Mouse (Mus musculus) gastrocnemius, adult 18-20 months (tissue): ENCODE results near the gene Rundc1. TPM values are rescaled to one million over a fixed set of nuclear protein-coding genes. Genes with fewer than 3 reads are reported as not detected.

Experiments
- microRNA-seq: library from miRNA; unstranded; fragments of <30 nt; microRNA quantifications from one replicate; pipeline ENCODE4 v1.2.0, GENCODE M21; 2021
- total RNA-seq, 2 experiments: library from RNA; stranded (reverse); gene quantifications; 2 replicates each; pipeline ENCODE4 v1.2.3; 2021

Rundc1 gene
- total RNA-seq, 2 experiments from 2014 or later = 7.5 to 7.7 TPM

Small RNA genes within 50 kb of the gene (microRNA-seq; reads per million reads assigned to microRNA genes)
- 8.5 reads per million, percentile 21 among the genes with 10 or more reads in this experiment for gene Mir6929

Other genes with a start within 250 kb of the Rundc1 start
- not detected for gene Ccr10, start 249.6 kb upstream of the Rundc1 start, total RNA-seq
- gene Ezh1, start 198.6 kb upstream of the Rundc1 start, total RNA-seq = 10 to 100 TPM; 25.3 to 26.3 TPM
- 10 to 100 TPM; 30.1 to 31.0 TPM for gene Ramp2, start 179.1 kb upstream of the Rundc1 start, total RNA-seq
- gene Vps25, start 171.4 kb upstream of the Rundc1 start, total RNA-seq = 10 to 100 TPM; 46.1 to 46.8 TPM
- under 1 TPM; 0.23 to 0.26 TPM for gene Wnk4, start 164.5 kb upstream of the Rundc1 start, total RNA-seq
- under 1 TPM; 0.31 to 0.37 TPM for gene Cntd1, start 146.1 kb upstream of the Rundc1 start, total RNA-seq
- gene Coa3, start 146.0 kb upstream of the Rundc1 start, total RNA-seq = 10 to 100 TPM; 71.2 to 81.6 TPM
- 10 to 100 TPM; 85.6 to 95.6 TPM for gene Becn1, start 122.8 kb upstream of the Rundc1 start, total RNA-seq
- gene Psme3, start 108.9 kb upstream of the Rundc1 start, total RNA-seq = 10 to 100 TPM; 66.4 to 81.3 TPM
- 1 to 10 TPM; 1.0 to 1.1 TPM for gene Aoc2, start 100.0 kb upstream of the Rundc1 start, total RNA-seq
- 1 to 10 TPM; 5.3 to 9.6 TPM for gene Aoc3, start 94.5 kb upstream of the Rundc1 start, total RNA-seq
- not detected for gene G6pc, start 57.5 kb upstream of the Rundc1 start, total RNA-seq
- gene Aarsd1, start 7.5 kb upstream of the Rundc1 start, total RNA-seq = 10 to 100 TPM; 22.8 to 25.7 TPM
- 1 to 10 TPM; 5.5 to 6.8 TPM for gene Gm27029, start 289 bp upstream of the Rundc1 start, total RNA-seq
- gene Ptges3l, start 248 bp downstream of the Rundc1 start, total RNA-seq = 10 to 100 TPM; 74.3 to 82.6 TPM
- 10 to 100 TPM; 33.9 to 45.4 TPM for gene Rpl27, start 17.2 kb downstream of the Rundc1 start, total RNA-seq
- gene Ifi35, start 23.3 kb downstream of the Rundc1 start, total RNA-seq = 1 to 10 TPM; 8.6 to 8.7 TPM
- gene Rnd2, start 39.9 kb downstream of the Rundc1 start, total RNA-seq = 1 to 10 TPM; 2.5 to 4.2 TPM
- gene Vat1, start 41.1 kb downstream of the Rundc1 start, total RNA-seq = 10 to 100 TPM; 10.8 to 16.1 TPM
- gene Brca1, start 126.9 kb downstream of the Rundc1 start, total RNA-seq = under 1 TPM in 1 of 2 experiments, not detected in 1; 0.34 TPM
- 10 to 100 TPM; 63.0 to 66.2 TPM for gene Nbr1, start 127.1 kb downstream of the Rundc1 start, total RNA-seq
- gene Tmem106a, start 157.2 kb downstream of the Rundc1 start, total RNA-seq = 1 to 10 TPM; 1.5 to 2.4 TPM
- gene Gm11634, start 174.2 kb downstream of the Rundc1 start, total RNA-seq = not detected
- gene Rdm1, start 202.1 kb downstream of the Rundc1 start, total RNA-seq = 10 to 100 TPM; 30.1 to 31.5 TPM
- gene Arl4d, start 240.5 kb downstream of the Rundc1 start, total RNA-seq = 10 to 100 TPM in 1 of 2 experiments, 1 to 10 TPM in 1; 6.1 to 23.4 TPM